In genomic region chr5:81327392-81327791, GRCm38 (mm10) we compare ENCODE assay signal across 27 mouse cellular contexts.
DNase-seq lines count a peak whose midpoint lies in the region; ATAC-seq and TF ChIP-seq lines count a peak whose summit lies in the region.
"Had no signal": no experiment of that assay in that cellular context is flagged by ENCODE, and none has a peak within 500 bp of the region (broad histone marks: within the 10 kb centered on the region; RNA-seq: fewer than 3 reads in every experiment).

No protein-coding gene starts in this region.

- no peaks in the 10 kb centered on the region for H3K4me1 ChIP-seq in embryonic facial prominence, embryonic 11.5 days (ENCODE audit: control insufficient read depth, insufficient read depth, low read length)
- H3K4me1 ChIP-seq in embryonic facial prominence, embryonic 10.5 days, result peaks cover 5% of the 10 kb centered on the region
- H3K4me1 ChIP-seq in lung, embryonic 14.5 days (ENCODE audit: insufficient read depth), result no peaks in the 10 kb centered on the region
- H3K4me1 ChIP-seq in lung, embryonic 16.5 days (replicated peaks; ENCODE audit: control insufficient read depth, insufficient read depth, low read length), result peaks cover 6% of the 10 kb centered on the region; the same call in 1 of the 2 replicates
- H3K4me1 ChIP-seq: embryonic facial prominence, embryonic 12.5 days had no signal

- no peak overlapping the region for H3K27ac ChIP-seq in embryonic facial prominence, embryonic 11.5 days (replicated peaks; ENCODE audit: low read depth, low read length)
- no peak overlapping the region for H3K27ac ChIP-seq in embryonic facial prominence, embryonic 10.5 days (replicated peaks)
- no peak overlapping the region for H3K27ac ChIP-seq in lung, embryonic 14.5 days (ENCODE audit: low read depth)
- no peak overlapping the region for H3K27ac ChIP-seq in lung, embryonic 16.5 days (ENCODE audit: low read length)
- H3K27ac ChIP-seq: embryonic facial prominence, embryonic 12.5 days; embryonic facial prominence, embryonic 15.5 days; forebrain, embryonic 10.5 days; forebrain, embryonic 12.5 days had no signal

- no peaks in the 10 kb centered on the region for H3K9me3 ChIP-seq in embryonic facial prominence, embryonic 11.5 days (replicated peaks; ENCODE audit: control insufficient read depth, low read length)
- H3K9me3 ChIP-seq in embryonic facial prominence, embryonic 10.5 days, result no peaks in the 10 kb centered on the region
- H3K9me3 ChIP-seq in lung, embryonic 14.5 days (ENCODE audit: low read depth, low read length), result no peaks in the 10 kb centered on the region
- H3K9me3 ChIP-seq in lung, embryonic 16.5 days (ENCODE audit: control insufficient read depth, low read length), result no peaks in the 10 kb centered on the region
- H3K9me3 ChIP-seq: embryonic facial prominence, embryonic 12.5 days; embryonic facial prominence, embryonic 15.5 days; forebrain, embryonic 10.5 days; forebrain, embryonic 12.5 days had no signal

- no peaks in the 10 kb centered on the region for H3K36me3 ChIP-seq in embryonic facial prominence, embryonic 11.5 days (replicated peaks; ENCODE audit: control insufficient read depth, insufficient read depth, low read depth, low read length)
- H3K36me3 ChIP-seq in embryonic facial prominence, embryonic 10.5 days (replicated peaks), result no peaks in the 10 kb centered on the region
- no peaks in the 10 kb centered on the region for H3K36me3 ChIP-seq in lung, embryonic 14.5 days (ENCODE audit: insufficient read depth)
- H3K36me3 ChIP-seq in lung, embryonic 16.5 days (ENCODE audit: control insufficient read depth, insufficient read depth, low read length), result no peaks in the 10 kb centered on the region
- H3K36me3 ChIP-seq: embryonic facial prominence, embryonic 12.5 days; embryonic facial prominence, embryonic 15.5 days; forebrain, embryonic 10.5 days; forebrain, embryonic 12.5 days; G1E had no signal

- H3K4me2 ChIP-seq in embryonic facial prominence, embryonic 11.5 days (ENCODE audit: low read depth, low read length), result no peak overlapping the region
- no peak overlapping the region for H3K4me2 ChIP-seq in lung, embryonic 14.5 days
- no peak overlapping the region for H3K4me2 ChIP-seq in lung, embryonic 16.5 days (ENCODE audit: low read depth, low read length)
- H3K4me2 ChIP-seq: embryonic facial prominence, embryonic 12.5 days; embryonic facial prominence, embryonic 15.5 days; forebrain, embryonic 12.5 days had no signal

- no peak for TF ChIP-seq CTCF in lung, embryonic 14.5 days (IDR thresholded peaks at IDR 0.05; ENCODE audit: low read depth)

- peak; percentile 25 for DNase-seq in embryonic facial prominence, embryonic 11.5 days (ENCODE audit: low spot score)
- DNase-seq in embryonic facial prominence, embryonic 10.5 days (ENCODE audit: low spot score), result no peak
- peak; percentile 76 for DNase-seq in lung, embryonic 14.5 days
- DNase-seq in lung, postnatal 10 days, result no peak
- DNase-seq in lung, adult 18-20 months, result no peak
- DNase-seq: adrenal gland, adult 8-10 months; adrenal gland, postnatal 14 days; adrenal gland, postnatal 36 days; B cell, adult 2 months; cerebellum, adult 11-12 months; cerebellum, adult 2 months; cerebellum, adult 9-10 months; cerebellum, postnatal 10 days; cerebellum, postnatal 25 days had no signal

- WGBS in embryonic facial prominence, embryonic 11.5 days, result 66% methylated on average over 1 of the region's 1 CpGs
- WGBS in embryonic facial prominence, embryonic 10.5 days, result 81% methylated on average over 1 of the region's 1 CpGs
- WGBS in lung, embryonic 14.5 days, result 39% methylated on average over 1 of the region's 1 CpGs
- WGBS in lung, embryonic 16.5 days, result 43% methylated on average over 1 of the region's 1 CpGs

- no peaks in the 10 kb centered on the region for H3K27me3 ChIP-seq in embryonic facial prominence, embryonic 11.5 days (ENCODE audit: control insufficient read depth, insufficient read depth, low read length)
- no peaks in the 10 kb centered on the region for H3K27me3 ChIP-seq in embryonic facial prominence, embryonic 10.5 days (replicated peaks; ENCODE audit: low read depth, poor library complexity, severe bottlenecking)
- H3K27me3 ChIP-seq in lung, embryonic 14.5 days (ENCODE audit: insufficient read depth, low read length), result no peaks in the 10 kb centered on the region
- no peaks in the 10 kb centered on the region for H3K27me3 ChIP-seq in lung, embryonic 16.5 days (ENCODE audit: control insufficient read depth, insufficient read depth, low read depth, low read length)
- H3K27me3 ChIP-seq: CH12.LX; embryonic facial prominence, embryonic 12.5 days; embryonic facial prominence, embryonic 15.5 days had no signal

- H3K4me3 ChIP-seq in embryonic facial prominence, embryonic 11.5 days (ENCODE audit: low read depth, low read length), result no peak overlapping the region
- H3K4me3 ChIP-seq in embryonic facial prominence, embryonic 10.5 days, result no peak overlapping the region
- no peak overlapping the region for H3K4me3 ChIP-seq in lung, embryonic 14.5 days (ENCODE audit: low read depth, low read length)
- H3K4me3 ChIP-seq in lung, embryonic 16.5 days (ENCODE audit: low read length), result no peak overlapping the region
- H3K4me3 ChIP-seq: embryonic facial prominence, embryonic 12.5 days; embryonic facial prominence, embryonic 15.5 days; erythroblast, embryonic 14.5 days; forebrain, embryonic 10.5 days; forebrain, embryonic 12.5 days had no signal

- ATAC-seq in embryonic facial prominence, embryonic 11.5 days (replicated peaks; ENCODE audit: insufficient number of reproducible peaks, low FRiP score, low TSS enrichment, low read depth), result no peak
- ATAC-seq in lung, embryonic 14.5 days (ENCODE audit: insufficient read depth), result peak; percentile 95
- ATAC-seq in lung, embryonic 16.5 days (ENCODE audit: low read depth), result peak; percentile 81
- ATAC-seq: activated CD4-positive, CD25-positive, alpha-beta regulatory T cell, adult 4 months; CD4-positive, CD25-positive, alpha-beta regulatory T cell, adult 4 months; forebrain, embryonic 14.5 days; forebrain, embryonic 16.5 days; Patski had no signal

- H3K9ac ChIP-seq in embryonic facial prominence, embryonic 11.5 days (replicated peaks; ENCODE audit: low read length), result no peak overlapping the region
- H3K9ac ChIP-seq in lung, embryonic 14.5 days, result no peak overlapping the region
- no peak overlapping the region for H3K9ac ChIP-seq in lung, embryonic 16.5 days (ENCODE audit: low read length)
- H3K9ac ChIP-seq: embryonic facial prominence, embryonic 12.5 days; embryonic facial prominence, embryonic 15.5 days; forebrain, embryonic 12.5 days had no signal

Comparison
In these comparisons a context has a peak if more than half of its experiments do, and no peak if none do; other contexts are left out.
1. DNase-seq: peak in embryonic facial prominence, embryonic 11.5 days (single experiment) and lung, embryonic 14.5 days (single experiment); none in embryonic facial prominence, embryonic 10.5 days (single experiment), lung, postnatal 10 days (single experiment) and lung, adult 18-20 months (0 of 2).